Mouse (Mus musculus) cortical plate, adult 2 months (tissue): Measurements from ENCODE around the gene Mbnl1.
"Not testable (repeated sequence)": the region's sequence is repeated elsewhere in the genome, so short reads cannot be mapped to it uniquely, and the experiment has no call there.

Experiments used
- CTCF ChIP-seq: fragments of 200-500 bp; IDR thresholded peaks from 2 replicates; pipeline ENCODE4 v1.5.1; 2011; ENCODE audit warnings: mild to moderate bottlenecking, control low read depth, low read length; ENCODE audit not compliant: insufficient read depth; ENCODE audit errors: extremely low read depth
- POLR2A ChIP-seq: fragments of 200-500 bp; IDR thresholded peaks from 2 replicates; pipeline ENCODE4 v1.6.1; 2011; ENCODE audit warnings: mild to moderate bottlenecking, low read length, control low read depth; ENCODE audit not compliant: insufficient read depth; ENCODE audit errors: extremely low read depth

GRCm38 (mm10) chr3:60469170-60469805 lies 3.3 kb upstream of the Mbnl1 start:
- TF ChIP-seq POLR2A, CTCF: not testable (repeated sequence)
